Mouse (Mus musculus): ENCODE data around the gene Lrrc18. TPM values are rescaled to one million over a fixed set of nuclear protein-coding genes. Genes with fewer than 3 reads are reported as not detected.

The Lrrc18 gene
- total RNA-seq, 2 experiments from 2014 or later: 0.70 to 0.76 TPM

DNA sequence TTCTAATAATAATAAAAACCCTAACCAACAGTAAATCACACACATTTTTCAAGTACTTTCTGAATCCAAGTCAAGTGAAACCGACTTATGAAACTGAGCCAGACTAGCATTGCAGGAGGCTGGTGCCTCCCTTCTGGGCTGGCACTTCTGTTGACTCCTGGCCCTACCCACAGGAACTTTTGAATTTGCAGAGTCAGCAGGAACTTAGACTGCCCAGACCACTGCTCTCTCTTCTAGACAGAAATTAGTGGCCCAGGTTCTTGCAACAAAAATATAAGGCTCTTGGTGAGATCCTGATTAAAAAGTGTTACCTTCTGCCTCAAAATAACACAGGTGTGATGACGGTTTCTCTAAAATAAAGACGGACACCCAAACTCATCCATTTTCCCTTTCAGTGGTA is 54.0 kb downstream of the Lrrc18 start:
- DNase-seq (ENCODE audit: low spot score in 2 of 2): no peak

- no peak for DNase-seq (ENCODE audit: low spot score in 2 of 2)
These were observed 62.3 kb downstream of the Lrrc18 start for GRCm38 (mm10) chr14:33053441-33053840.

- no peak for DNase-seq (ENCODE audit: low spot score in 2 of 2)
These were observed 67.9 kb downstream of the Lrrc18 start for GRCm38 (mm10) chr14:33058881-33059660.

- no peak for DNase-seq (ENCODE audit: low spot score in 2 of 2)
These were observed 71.8 kb downstream of the Lrrc18 start for GRCm38 (mm10) chr14:33062996-33063395.

Other genes starting within 250 kb of the Lrrc18 start
- gene Tmem273, start 205.4 kb upstream of the Lrrc18 start, total RNA-seq (2021): 1 to 10 TPM; 2.2 to 2.3 TPM
- gene Fam170b, start 157.4 kb upstream of the Lrrc18 start, total RNA-seq (2021): under 1 TPM in 1 of 2 experiments, not detected in 1; 0.29 TPM
- 10 to 100 TPM in 1 of 2 experiments, 1 to 10 TPM in 1; 9.7 to 12.9 TPM for gene Vstm4, start 134.6 kb upstream of the Lrrc18 start, total RNA-seq (2021)
- gene Wdfy4, start 194.1 kb downstream of the Lrrc18 start, total RNA-seq (2021): 1 to 10 TPM; 2.4 to 5.8 TPM
- 1 to 10 TPM; 5.6 to 6.3 TPM for gene Arhgap22, start 222.6 kb downstream of the Lrrc18 start, total RNA-seq (2021)